ENCODE assay signal across 7 mouse cellular contexts in genomic region chr4:149445868-149446267, GRCm38 (mm10). TPM values are rescaled to one million over a fixed set of nuclear protein-coding genes. Genes with fewer than 3 reads are reported as not detected.
DNase-seq lines count a peak whose midpoint lies in the region; ATAC-seq and TF ChIP-seq lines count a peak whose summit lies in the region.

No protein-coding gene starts in this region.

- no peaks in the 10 kb centered on the region for H3K36me3 ChIP-seq in ES-Bruce4 (ENCODE audit: control insufficient read depth, insufficient read depth, low read length, poor library complexity, severe bottlenecking)
- no peaks in the 10 kb centered on the region for H3K36me3 ChIP-seq in kidney, postnatal 0 days (ENCODE audit: insufficient read depth, low read length)
- no peaks in the 10 kb centered on the region for H3K36me3 ChIP-seq in stomach, embryonic 15.5 days

- TF ChIP-seq CTCF in ES-Bruce4 (IDR thresholded peaks at IDR 0.05; ENCODE audit: low read depth, low read length): no peak
- TF ChIP-seq CTCF in kidney, postnatal 0 days (IDR thresholded peaks at IDR 0.05; ENCODE audit: low read depth): no peak

- peak; percentile 81 for DNase-seq in 416B (ENCODE audit: low read depth)
- DNase-seq in kidney, postnatal 0 days (ENCODE audit: low spot score): peak; percentile 87
- peak; percentile 23 for DNase-seq in lung, postnatal 25 days (ENCODE audit: low spot score)

- ATAC-seq in common myeloid progenitor, adult 5-6 weeks (replicated peaks; ENCODE audit: low read depth, poor library complexity, severe bottlenecking): peak; percentile 52
- ATAC-seq in granulocyte monocyte progenitor cell, adult 5-6 weeks (replicated peaks; ENCODE audit: poor library complexity, severe bottlenecking): peak; percentile 57
- ATAC-seq in kidney, postnatal 0 days (replicated peaks; ENCODE audit: low FRiP score, low read depth): peak; percentile 67
- peak; percentile 33; the same call in 1 of the 2 replicates for ATAC-seq in stomach, embryonic 15.5 days (ENCODE audit: insufficient read depth, low FRiP score, low read depth)

- H3K4me3 ChIP-seq in ES-Bruce4 (ENCODE audit: low read depth, low read length): no peak overlapping the region
- peak overlapping the region; percentile 10 for H3K4me3 ChIP-seq in kidney, postnatal 0 days (replicated peaks; ENCODE audit: low read depth, low read length)
- peak overlapping the region; percentile 38 for H3K4me3 ChIP-seq in stomach, embryonic 15.5 days (replicated peaks)

- H3K4me2 ChIP-seq in kidney, postnatal 0 days (ENCODE audit: low read length): peak overlapping the region; percentile 58
- peak overlapping the region; percentile 78 for H3K4me2 ChIP-seq in stomach, embryonic 15.5 days

- 5% methylated on average over 11 of the region's 11 CpGs for WGBS in kidney, postnatal 0 days
- WGBS in stomach, embryonic 15.5 days: 4% methylated on average over 11 of the region's 11 CpGs

- H3K9me3 ChIP-seq in ES-Bruce4 (replicated peaks; ENCODE audit: control insufficient read depth, insufficient read depth, low read length, poor library complexity, severe bottlenecking): no peaks in the 10 kb centered on the region
- H3K9me3 ChIP-seq in kidney, postnatal 0 days (replicated peaks; ENCODE audit: low read length): no peaks in the 10 kb centered on the region
- no peaks in the 10 kb centered on the region for H3K9me3 ChIP-seq in stomach, embryonic 15.5 days

- no peaks in the 10 kb centered on the region for H3K4me1 ChIP-seq in ES-Bruce4 (ENCODE audit: control insufficient read depth, insufficient read depth, low read length)
- 0 out of 2 replicates have a peak, but pooled peaks cover 7% of the 10 kb centered on the region for H3K4me1 ChIP-seq in kidney, postnatal 0 days (replicated peaks; ENCODE audit: insufficient read depth, low read length)
- H3K4me1 ChIP-seq in stomach, embryonic 15.5 days: 0 out of 2 replicates have a peak, but pooled peaks cover 7% of the 10 kb centered on the region

- H3K9ac ChIP-seq in ES-Bruce4 (ENCODE audit: low read depth, poor library complexity, severe bottlenecking): peak overlapping the region; percentile 8
- peak overlapping the region; percentile 35 for H3K9ac ChIP-seq in kidney, postnatal 0 days (ENCODE audit: low read depth, low read length)
- no peak overlapping the region for H3K9ac ChIP-seq in stomach, embryonic 15.5 days

- peak overlapping the region; percentile 98 for H3K27ac ChIP-seq in ES-Bruce4 (ENCODE audit: insufficient read depth, low read length)
- H3K27ac ChIP-seq in kidney, postnatal 0 days: peak overlapping the region; percentile 83
- H3K27ac ChIP-seq in stomach, embryonic 15.5 days: peak overlapping the region; percentile 93

- no peaks in the 10 kb centered on the region for H3K27me3 ChIP-seq in ES-Bruce4 (ENCODE audit: control insufficient read depth, insufficient read depth, low read length, poor library complexity, severe bottlenecking)
- no peaks in the 10 kb centered on the region for H3K27me3 ChIP-seq in kidney, postnatal 0 days (ENCODE audit: insufficient read depth, low read length)
- no peaks in the 10 kb centered on the region for H3K27me3 ChIP-seq in stomach, embryonic 15.5 days (replicated peaks)

- no peak for TF ChIP-seq POLR2A in ES-Bruce4 (IDR thresholded peaks at IDR 0.05; ENCODE audit: insufficient read depth, low read length)

- TF ChIP-seq EP300 in ES-Bruce4 (IDR thresholded peaks at IDR 0.05; ENCODE audit: insufficient read depth, low read depth, low read length): peak; percentile 82

RNA-seq across cellular contexts. Expression of gene Rbp7, which starts 8.9 kb away (rescaled TPM):
- polyA plus RNA-seq in ES-Bruce4 (2011; ENCODE audit: insufficient read depth, insufficient read length, low read depth, missing spikeins): 3.5 and 3.6 TPM in 2 replicates
- not detected in 2 replicates for total RNA-seq in common myeloid progenitor, adult 5-6 weeks (2017)
- total RNA-seq in granulocyte monocyte progenitor cell, adult 5-6 weeks (2014; fragmentation: Nextera tagmentation): 0.51 TPM in 1 of 2 replicates, not detected in the other
- total RNA-seq in granulocyte monocyte progenitor cell, adult 5-6 weeks (2017): not detected in 2 replicates
- polyA plus RNA-seq in kidney, postnatal 0 days (2015; fragmentation: Nextera tagmentation; extraction: Ambion mirVana): 1.3 TPM in 2 replicates
- 1.8 and 3.0 TPM in 2 replicates for polyA plus RNA-seq in stomach, embryonic 15.5 days (2015; fragmentation: Nextera tagmentation; extraction: Ambion mirVana)

RNA-seq across cellular contexts. Expression of gene Ube4b, which starts 19.3 kb away (rescaled TPM):
- polyA plus RNA-seq in ES-Bruce4 (2011; ENCODE audit: insufficient read depth, insufficient read length, low read depth, missing spikeins): 193 and 218 TPM in 2 replicates
- total RNA-seq in common myeloid progenitor, adult 5-6 weeks (2017): 48.4 and 55.1 TPM in 2 replicates
- 58.4 and 58.8 TPM in 2 replicates for total RNA-seq in granulocyte monocyte progenitor cell, adult 5-6 weeks (2014; fragmentation: Nextera tagmentation)
- 28.7 and 38.6 TPM in 2 replicates for total RNA-seq in granulocyte monocyte progenitor cell, adult 5-6 weeks (2017)
- 26.9 and 28.8 TPM in 2 replicates for polyA plus RNA-seq in kidney, postnatal 0 days (2015; fragmentation: Nextera tagmentation; extraction: Ambion mirVana)
- 35.5 and 41.4 TPM in 2 replicates for polyA plus RNA-seq in stomach, embryonic 15.5 days (2015; fragmentation: Nextera tagmentation; extraction: Ambion mirVana)

RNA-seq across cellular contexts. Expression of gene Tmem274, which starts 31.3 kb away (rescaled TPM):
- polyA plus RNA-seq in ES-Bruce4 (2011; ENCODE audit: insufficient read depth, insufficient read length, low read depth, missing spikeins): not detected in 2 replicates
- total RNA-seq in common myeloid progenitor, adult 5-6 weeks (2017): not detected in 2 replicates
- total RNA-seq in granulocyte monocyte progenitor cell, adult 5-6 weeks (2014; fragmentation: Nextera tagmentation): not detected in 2 replicates
- total RNA-seq in granulocyte monocyte progenitor cell, adult 5-6 weeks (2017): not detected in 2 replicates
- not detected in 2 replicates for polyA plus RNA-seq in kidney, postnatal 0 days (2015; fragmentation: Nextera tagmentation; extraction: Ambion mirVana)
- 0.23 and 0.45 TPM in 2 replicates for polyA plus RNA-seq in stomach, embryonic 15.5 days (2015; fragmentation: Nextera tagmentation; extraction: Ambion mirVana)

RNA-seq across cellular contexts. Expression of gene Nmnat1, which starts 39.1 kb away (rescaled TPM):
- polyA plus RNA-seq in ES-Bruce4 (2011; ENCODE audit: insufficient read depth, insufficient read length, low read depth, missing spikeins): 8.5 and 9.7 TPM in 2 replicates
- 11.3 and 15.5 TPM in 2 replicates for total RNA-seq in common myeloid progenitor, adult 5-6 weeks (2017)
- 5.0 and 7.0 TPM in 2 replicates for total RNA-seq in granulocyte monocyte progenitor cell, adult 5-6 weeks (2014; fragmentation: Nextera tagmentation)
- 10.3 and 11.5 TPM in 2 replicates for total RNA-seq in granulocyte monocyte progenitor cell, adult 5-6 weeks (2017)
- polyA plus RNA-seq in kidney, postnatal 0 days (2015; fragmentation: Nextera tagmentation; extraction: Ambion mirVana): 9.6 and 13.5 TPM in 2 replicates
- 9.4 and 10.4 TPM in 2 replicates for polyA plus RNA-seq in stomach, embryonic 15.5 days (2015; fragmentation: Nextera tagmentation; extraction: Ambion mirVana)

RNA-seq across cellular contexts. Expression of gene Lzic, which starts 39.2 kb away (rescaled TPM):
- polyA plus RNA-seq in ES-Bruce4 (2011; ENCODE audit: insufficient read depth, insufficient read length, low read depth, missing spikeins): 42.6 and 55.2 TPM in 2 replicates
- 37.7 and 83.2 TPM in 2 replicates for total RNA-seq in common myeloid progenitor, adult 5-6 weeks (2017)
- total RNA-seq in granulocyte monocyte progenitor cell, adult 5-6 weeks (2014; fragmentation: Nextera tagmentation): 25.3 and 25.6 TPM in 2 replicates
- total RNA-seq in granulocyte monocyte progenitor cell, adult 5-6 weeks (2017): 49.2 and 96.4 TPM in 2 replicates
- polyA plus RNA-seq in kidney, postnatal 0 days (2015; fragmentation: Nextera tagmentation; extraction: Ambion mirVana): 31.1 and 31.7 TPM in 2 replicates
- polyA plus RNA-seq in stomach, embryonic 15.5 days (2015; fragmentation: Nextera tagmentation; extraction: Ambion mirVana): 35.5 and 39.8 TPM in 2 replicates

Comparison
In these comparisons a context has a peak if more than half of its experiments do, and no peak if none do; other contexts are left out.
1. DNase-seq: peak in every context shown above with its lines; median percentile 87 in kidney, postnatal 0 days; 81 in 416B; 23 in lung, postnatal 25 days.